Mouse (Mus musculus) layer of hippocampus, adult 18-20 months (tissue): ENCODE data around the gene Nap1l4. TPM values are rescaled to one million over a fixed set of nuclear protein-coding genes. Genes with fewer than 3 reads are reported as not detected.
A peak's percentile ranks its signal among the peaks of the same experiment; 100 is the strongest.

Source experiments
- DNase-seq, 2 experiments: peaks; one replicate each; pipeline ENCODE4 v3.0.0; 2022; ENCODE audit warnings: low spot score in 2 of 2
- microRNA-seq, 2 experiments: library from miRNA; unstranded; fragments of <30 nt; microRNA quantifications; one replicate each; pipeline ENCODE4 v1.2.0; 2021
- total RNA-seq, 2 experiments: library from RNA; stranded (reverse); gene quantifications; 2 replicates each; pipeline ENCODE4 v1.2.3; 2021

Nap1l4 gene
- total RNA-seq, 2 experiments from 2014 or later, result 123 to 136 TPM

DNA sequence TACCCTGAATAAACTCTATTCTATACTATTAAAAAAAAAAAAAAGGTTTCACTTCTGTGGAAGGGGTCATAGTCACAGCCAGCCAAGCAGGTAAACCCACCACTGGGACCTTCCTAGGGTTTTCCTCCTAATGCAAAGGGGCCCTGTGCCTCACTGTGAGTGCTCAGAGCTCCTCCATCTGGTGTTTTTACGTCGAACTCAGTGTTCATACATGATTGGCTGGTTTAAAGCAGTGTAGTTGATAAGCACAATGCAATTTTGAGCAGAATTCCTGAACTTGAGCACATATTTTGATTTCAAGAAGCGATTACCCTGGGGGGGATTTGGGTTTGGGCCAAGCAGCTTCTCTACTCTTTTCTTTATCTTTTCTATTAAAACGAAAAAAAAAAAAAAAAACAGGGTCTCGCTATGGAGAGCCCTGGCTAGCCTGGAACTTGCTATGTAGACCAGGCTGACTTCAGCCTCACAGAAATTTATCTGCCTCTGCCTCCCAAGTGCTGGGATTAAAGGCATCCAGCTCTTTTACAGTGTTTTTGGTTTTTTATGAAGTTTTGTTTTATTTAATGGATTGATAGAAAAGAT is 67.0 kb downstream of the Nap1l4 start:
- DNase-seq, result no peak

DNA sequence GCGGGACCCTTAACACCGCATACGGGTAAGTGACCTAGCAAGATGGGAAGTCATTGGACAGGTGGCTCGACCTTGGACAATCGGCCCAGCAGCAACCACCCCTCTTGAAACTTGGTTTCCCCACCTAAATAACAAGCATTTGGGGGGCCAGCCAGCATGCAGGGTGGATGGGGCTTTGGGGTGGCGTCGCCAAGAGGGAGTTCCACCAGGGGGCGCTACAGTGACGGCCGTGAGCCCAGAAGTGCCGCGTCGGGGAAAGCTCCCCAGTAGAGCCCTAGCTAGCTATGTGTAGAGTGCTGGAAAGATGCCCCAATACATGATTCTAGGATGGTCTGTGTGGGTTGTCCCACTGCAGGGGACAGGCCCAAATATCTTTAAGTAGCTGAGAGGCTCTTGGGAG is 68.4 kb downstream of the Nap1l4 start:
- DNase-seq, result peak in 1 of 2 experiments; percentile 51

GRCm38 (mm10) chr7:143477800-143478199 is 71.1 kb downstream of the Nap1l4 start:
- DNase-seq, result no peak

DNA sequence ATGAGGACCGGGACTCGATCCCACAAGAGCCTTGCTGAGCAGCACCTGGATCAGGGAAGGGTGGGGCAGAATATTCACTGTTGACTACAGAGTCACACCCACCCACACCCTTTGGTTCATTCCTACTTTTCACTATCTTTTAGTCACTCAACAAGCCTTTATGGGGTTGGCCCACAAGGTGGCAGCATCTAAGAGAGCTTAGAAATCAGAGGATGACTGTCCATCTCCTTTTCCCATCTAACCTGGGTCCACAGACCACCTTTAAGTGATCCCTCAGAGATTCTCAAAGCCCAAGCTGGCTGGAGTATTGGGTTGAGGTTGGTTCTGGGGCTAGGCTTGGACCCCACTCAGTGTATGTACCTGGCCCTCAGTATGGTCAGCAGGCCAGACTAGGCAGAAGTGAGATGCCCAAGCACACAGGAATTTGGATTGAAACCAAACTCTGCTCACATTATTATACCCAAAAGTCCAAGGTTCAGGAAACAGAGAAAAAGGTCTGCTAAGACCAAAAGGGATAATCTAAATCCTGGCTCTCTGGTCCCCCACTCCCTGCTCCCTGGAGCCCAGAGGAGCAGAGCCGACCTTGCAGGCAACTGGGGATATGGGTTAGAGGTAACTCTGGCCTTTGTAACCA is 72.1 kb downstream of the Nap1l4 start:
- no peak for DNase-seq

- DNase-seq, result no peak
Observed at GRCm38 (mm10) chr7:143475876-143476275, 73.0 kb downstream of the Nap1l4 start.

DNA sequence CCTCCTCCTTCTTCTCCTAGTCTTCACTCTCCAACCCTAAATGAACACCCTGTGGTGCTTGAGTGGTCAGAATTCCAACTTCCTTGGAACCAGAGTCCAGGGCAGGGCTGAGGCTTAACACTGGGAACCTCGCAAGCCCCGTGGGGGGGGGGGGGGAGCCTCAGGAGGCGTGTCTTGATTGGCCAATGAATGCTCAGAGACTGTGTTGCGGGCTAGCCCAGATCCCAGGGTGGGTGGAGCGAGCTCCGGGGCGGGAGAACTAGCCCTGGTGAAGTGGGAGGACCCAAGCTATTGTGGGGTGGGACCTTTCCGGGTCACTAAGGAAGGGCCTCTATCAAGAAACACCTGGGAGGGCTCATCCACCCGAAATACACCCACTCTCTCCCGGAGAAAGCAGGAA is 74.1 kb downstream of the Nap1l4 start:
- no peak for DNase-seq

DNA sequence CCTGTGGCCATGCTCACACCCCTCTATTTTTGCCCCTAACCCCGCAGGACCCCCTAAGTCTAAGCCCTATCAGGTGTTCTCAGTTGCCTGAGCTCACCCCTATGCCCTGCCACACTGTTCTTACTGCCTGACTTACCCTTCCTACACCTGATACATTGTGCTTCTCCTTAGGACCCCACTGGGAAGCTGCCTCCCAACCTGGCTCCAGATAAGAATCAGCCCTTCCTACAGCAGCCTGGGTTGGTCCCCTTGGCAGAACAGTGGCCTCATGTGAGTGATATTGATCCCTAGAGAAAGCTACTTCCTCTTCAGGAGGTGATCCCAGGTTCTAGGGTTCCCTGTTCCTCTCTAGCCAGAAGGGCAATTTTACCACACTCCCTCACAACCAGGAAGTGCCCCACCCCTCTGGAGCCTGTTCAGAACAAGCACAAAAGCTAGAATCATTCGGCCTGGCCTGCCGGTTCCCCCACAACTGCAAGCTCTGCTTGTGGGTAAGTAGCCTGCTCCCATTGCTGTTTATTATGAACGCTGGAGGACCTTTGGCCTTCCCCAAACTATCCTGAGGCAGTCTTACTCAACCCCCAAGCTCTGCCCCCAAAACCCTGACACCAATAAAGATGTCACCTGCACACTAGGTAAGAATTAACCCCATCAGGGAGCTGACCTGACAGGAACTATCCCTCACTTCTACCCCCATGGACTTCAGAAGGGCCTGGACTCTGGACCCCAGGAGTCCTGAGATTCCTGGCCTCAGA is 75.4 kb downstream of the Nap1l4 start, which contains the start of gene Slc22a18:
Slc22a18 (plus strand) TSS at position 390 of the 755 bp plus-strand sequence.
- DNase-seq, result no peak

- peak; percentile 53 to 69 for DNase-seq
Observed at GRCm38 (mm10) chr7:143469946-143470345, 79.0 kb downstream of the Nap1l4 start.

DNA sequence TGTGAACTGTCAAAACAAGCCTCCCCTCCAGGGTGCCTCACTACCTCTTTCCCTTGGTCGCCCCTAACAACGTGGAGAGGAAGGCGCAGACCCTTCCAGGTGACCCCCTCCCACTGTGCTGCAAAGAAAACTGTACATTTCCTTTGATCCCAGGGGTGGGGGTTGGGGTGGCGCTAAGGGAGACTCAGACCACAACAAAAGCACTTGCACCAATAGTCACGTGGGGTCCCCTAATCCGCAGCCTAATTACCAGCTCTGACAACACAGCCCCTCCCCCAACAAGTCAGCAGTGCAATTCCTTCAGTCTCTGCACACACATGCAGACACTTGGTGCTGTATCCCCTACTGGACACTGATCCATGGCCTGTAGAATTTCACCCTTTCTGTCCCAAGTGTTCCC is 81.2 kb downstream of the Nap1l4 start:
- no peak for DNase-seq

DNA sequence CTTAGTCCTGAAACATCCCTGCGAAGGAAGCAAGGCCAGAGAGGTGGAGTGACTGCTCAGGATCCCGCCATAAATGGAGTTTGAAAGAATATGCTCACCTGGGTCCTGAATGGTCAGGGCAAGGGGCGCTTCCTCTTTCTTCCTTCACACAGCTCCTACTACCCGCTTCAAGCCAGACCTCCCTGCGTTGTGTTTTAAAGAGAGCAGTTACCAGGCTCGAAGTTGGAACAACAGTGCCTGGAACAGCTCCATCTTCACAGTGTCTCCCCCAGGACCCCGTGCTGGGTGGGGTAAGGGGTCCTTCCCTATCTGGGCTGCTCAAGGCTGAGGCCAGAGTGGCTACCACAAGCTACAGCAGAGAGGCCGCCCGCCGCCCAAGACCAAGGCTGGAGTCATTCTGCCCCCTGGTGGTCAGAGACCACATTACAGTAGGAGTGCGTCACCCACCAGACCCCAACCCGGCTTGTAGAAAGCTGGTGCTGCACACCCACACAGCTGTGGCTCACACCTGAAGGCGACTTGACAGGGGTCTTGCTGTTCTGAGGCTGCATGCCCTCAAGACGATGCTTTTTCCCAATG is 82.7 kb downstream of the Nap1l4 start:
- DNase-seq, result peak; percentile 51 to 85

GRCm38 (mm10) chr7:143464811-143465560 is 83.9 kb downstream of the Nap1l4 start:
- no peak for DNase-seq

DNA sequence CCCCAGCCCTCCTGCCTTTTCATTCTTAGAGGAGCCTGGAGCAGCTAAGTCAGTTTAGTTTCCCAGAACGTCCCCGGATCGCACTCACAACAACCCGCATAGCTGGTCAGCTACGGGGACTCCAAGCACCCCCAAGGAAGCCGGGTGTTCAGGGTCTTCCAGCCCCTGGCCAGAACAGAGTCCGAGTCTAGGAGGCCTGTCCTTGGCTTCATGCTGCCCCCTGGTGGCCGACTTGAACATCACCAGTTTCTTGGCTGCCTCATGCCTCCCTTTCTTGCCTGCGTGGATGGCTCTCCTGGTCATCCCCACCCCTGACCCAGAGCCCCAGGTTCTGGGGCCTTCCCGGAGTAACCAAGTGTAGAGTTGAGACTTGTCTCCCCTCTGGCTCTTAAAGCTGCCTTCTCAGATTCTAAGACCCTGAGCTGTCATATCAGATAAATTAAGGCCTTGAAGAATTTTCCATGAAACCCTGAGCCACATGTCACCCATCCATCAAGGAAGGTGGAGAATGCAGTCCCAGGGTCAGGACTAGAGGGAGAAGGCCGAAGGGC is 85.0 kb downstream of the Nap1l4 start:
- peak; percentile 50 to 65 for DNase-seq

Small RNA genes within 50 kb of the gene (microRNA-seq; reads per million reads assigned to microRNA genes)
- 0.20 to 0.25 reads per million in 2 experiments for gene Mir7064

Other genes starting within 250 kb of the Nap1l4 start
- 1 to 10 TPM; 4.6 to 7.4 TPM for gene Cdkn1c, start 88.1 kb downstream of the Nap1l4 start, total RNA-seq
- gene Slc22a18, start 75.4 kb downstream of the Nap1l4 start, total RNA-seq, result under 1 TPM; 0.23 to 0.67 TPM
- not detected for gene Phlda2, start 46.0 kb downstream of the Nap1l4 start, total RNA-seq
- 10 to 100 TPM; 38.4 to 53.4 TPM for gene Cars, start 51.0 kb upstream of the Nap1l4 start, total RNA-seq
- gene Tnfrsf26, start 79.6 kb upstream of the Nap1l4 start, total RNA-seq, result under 1 TPM in 1 of 2 experiments, not detected in 1; 0.13 TPM
- gene Tnfrsf22, start 100.6 kb upstream of the Nap1l4 start, total RNA-seq, result 1 to 10 TPM; 1.4 to 2.4 TPM
- under 1 TPM; 0.71 to 0.92 TPM for gene Tnfrsf23, start 136.8 kb upstream of the Nap1l4 start, total RNA-seq
- 10 to 100 TPM; 19.3 to 22.1 TPM for gene Osbpl5, start 207.9 kb upstream of the Nap1l4 start, total RNA-seq
- gene Mrgprg, start 217.9 kb upstream of the Nap1l4 start, total RNA-seq, result not detected
- 1 to 10 TPM; 5.4 to 6.9 TPM for gene Mrgpre, start 235.4 kb upstream of the Nap1l4 start, total RNA-seq